Mouse (Mus musculus) neural tube, embryonic 14.5 days (tissue): ENCODE data around the gene Plcb1. TPM values are rescaled to one million over a fixed set of nuclear protein-coding genes. Genes with fewer than 3 reads are reported as not detected.
A peak's percentile ranks its signal among the peaks of the same experiment; 100 is the strongest.

Experiments
- ATAC-seq: fragments of 200-750 bp; cut with Nextera tagmentation; 2 replicates; pipeline ENCODE4 v1.8.0; 2017; ENCODE audit warnings: low read depth, mild to moderate bottlenecking, moderate TSS enrichment, moderate library complexity
- H3K27ac ChIP-seq: fragments of 300-500 bp; sonication (generic); 2 replicates; pipeline ENCODE4 v1.5.1; 2014; ENCODE audit warnings: low read depth, mild to moderate bottlenecking, control low read depth, low read length, moderate library complexity, mixed read lengths
- H3K27me3 ChIP-seq: fragments of 300-500 bp; sonication (generic); 2 replicates; pipeline ENCODE4 v1.6.1; 2014; ENCODE audit warnings: low read length; ENCODE audit not compliant: control insufficient read depth, insufficient read depth
- H3K36me3 ChIP-seq: fragments of 300-500 bp; sonication (generic); 2 replicates; pipeline ENCODE4 v1.6.1; 2014; ENCODE audit warnings: low read length, mixed read lengths; ENCODE audit not compliant: control insufficient read depth, insufficient read depth
- H3K4me1 ChIP-seq: fragments of 300-500 bp; sonication (generic); 2 replicates; pipeline ENCODE4 v1.6.1; 2014; ENCODE audit warnings: low read length; ENCODE audit not compliant: control insufficient read depth, insufficient read depth
- H3K4me2 ChIP-seq: fragments of 300-500 bp; sonication (generic); 2 replicates; pipeline ENCODE4 v1.6.1; 2014; ENCODE audit warnings: mild to moderate bottlenecking, low read depth, low read length, control low read depth
- H3K4me3 ChIP-seq: fragments of 300-500 bp; sonication (generic); 2 replicates; pipeline ENCODE4 v1.5.1; 2014; ENCODE audit warnings: low read depth, low read length, control low read depth, mixed read lengths
- H3K9ac ChIP-seq: fragments of 300-500 bp; sonication (generic); replicated peaks from 2 replicates; pipeline ENCODE4 v1.6.1; 2014; ENCODE audit warnings: low read depth, mild to moderate bottlenecking, control low read depth, low read length, mixed read lengths
- H3K9me3 ChIP-seq: fragments of 300-500 bp; sonication (generic); 2 replicates; pipeline ENCODE4 v1.6.1; 2016; ENCODE audit warnings: low read length; ENCODE audit not compliant: control insufficient read depth
- WGBS: fragments of 180-500 bp; shearing (Covaris S2); extraction: QIAGEN DNeasy Blood & Tissue Kit; methylation state at CpG from one replicate; pipeline ENCODE4 v1.1.7; 2014; 5-methylcytosine and 5-hydroxymethylcytosine counted together
- polyA plus RNA-seq: library from polyadenylated mRNA; unstranded; fragments of >200 nt; fragmentation: Nextera tagmentation; extraction: Ambion mirVana; gene quantifications from 2 replicates; pipeline ENCODE4 v1.2.1, GENCODE M21; 2014

Gene Plcb1
- polyA plus RNA-seq, 1 experiment from 2014 or later: 118 TPM

GRCm38 (mm10) chr2:134956436-134956835 lies 170.6 kb downstream of the Plcb1 start:
- no peaks in the 10 kb centered on the region for H3K36me3 ChIP-seq
- no peak for ATAC-seq
- H3K9ac ChIP-seq: no peak overlapping the region
- no peaks in the 10 kb centered on the region for H3K9me3 ChIP-seq
- H3K4me3 ChIP-seq: no peak overlapping the region
- no peak overlapping the region for H3K27ac ChIP-seq
- H3K4me2 ChIP-seq: no peak overlapping the region
- H3K4me1 ChIP-seq: no peaks in the 10 kb centered on the region
- no peaks in the 10 kb centered on the region for H3K27me3 ChIP-seq
- 92% methylated on average over 4 of the region's 4 CpGs for WGBS

- Histone ChIP-seq H3K4me2 (no peak overlapping the region), H3K27ac (no peak overlapping the region), H3K9me3 (no peaks in the 10 kb centered on the region), H3K27me3 (no peaks in the 10 kb centered on the region), H3K9ac (no peak overlapping the region), H3K4me1 (no peaks in the 10 kb centered on the region), H3K36me3 (no peaks in the 10 kb centered on the region), H3K4me3 (no peak overlapping the region)
- WGBS: 90% methylated on average over 4 of the region's 4 CpGs
- ATAC-seq: no peak
Measured at GRCm38 (mm10) chr2:134966131-134966530, 180.3 kb downstream of the Plcb1 start.

- Histone ChIP-seq H3K27me3 (no peaks in the 10 kb centered on the region), H3K4me1 (no peaks in the 10 kb centered on the region), H3K36me3 (no peaks in the 10 kb centered on the region), H3K9me3 (no peaks in the 10 kb centered on the region), H3K27ac (no peak overlapping the region), H3K4me2 (no peak overlapping the region), H3K4me3 (no peak overlapping the region), H3K9ac (no peak overlapping the region)
- WGBS: 77% methylated on average over 3 of the region's 3 CpGs
- no peak for ATAC-seq
Measured at GRCm38 (mm10) chr2:134968380-134968779, 182.5 kb downstream of the Plcb1 start.

- WGBS: 85% methylated on average over 6 of the region's 6 CpGs
- Histone ChIP-seq H3K4me3 (no peak overlapping the region), H3K27ac (no peak overlapping the region)
Measured at GRCm38 (mm10) chr2:134972376-134972775, 186.5 kb downstream of the Plcb1 start.

GRCm38 (mm10) chr2:134974711-134975110 lies 188.8 kb downstream of the Plcb1 start:
- Histone ChIP-seq H3K36me3 (no peaks in the 10 kb centered on the region), H3K27me3 (no peaks in the 10 kb centered on the region), H3K4me2 (no peak overlapping the region), H3K4me3 (no peak overlapping the region), H3K9ac (no peak overlapping the region), H3K4me1 (no peaks in the 10 kb centered on the region), H3K27ac (no peak overlapping the region), H3K9me3 (no peaks in the 10 kb centered on the region)
- no peak for ATAC-seq
- 35% methylated on average over 6 of the region's 6 CpGs for WGBS

More at GRCm38 (mm10) chr2:134972376-134972775, 186.5 kb downstream of the Plcb1 start:
- no peaks in the 10 kb centered on the region for H3K4me1 ChIP-seq
- no peak overlapping the region for H3K4me2 ChIP-seq
- no peaks in the 10 kb centered on the region for H3K9me3 ChIP-seq
- no peaks in the 10 kb centered on the region for H3K36me3 ChIP-seq
- H3K27me3 ChIP-seq: no peaks in the 10 kb centered on the region
- no peak for ATAC-seq
- H3K9ac ChIP-seq: no peak overlapping the region

GRCm38 (mm10) chr2:134976796-134977330 lies 191.0 kb downstream of the Plcb1 start:
- no peak overlapping the region for H3K4me3 ChIP-seq
- ATAC-seq: no peak
- no peaks in the 10 kb centered on the region for H3K27me3 ChIP-seq
- no peaks in the 10 kb centered on the region for H3K4me1 ChIP-seq
- no peaks in the 10 kb centered on the region for H3K9me3 ChIP-seq
- no peak overlapping the region for H3K4me2 ChIP-seq
- 60% methylated on average over 3 of the region's 3 CpGs for WGBS
- H3K27ac ChIP-seq: no peak overlapping the region
- H3K9ac ChIP-seq: no peak overlapping the region
- H3K36me3 ChIP-seq: no peaks in the 10 kb centered on the region

- ATAC-seq: no peak
- no peaks in the 10 kb centered on the region for H3K36me3 ChIP-seq
- 93% methylated on average over 1 of the region's 1 CpGs for WGBS
Measured at GRCm38 (mm10) chr2:134977641-134978040, 191.8 kb downstream of the Plcb1 start.

GRCm38 (mm10) chr2:134981394-134981793 lies 195.5 kb downstream of the Plcb1 start:
- Histone ChIP-seq H3K4me3 (no peak overlapping the region), H3K4me2 (no peak overlapping the region), H3K36me3 (no peaks in the 10 kb centered on the region), H3K4me1 (no peaks in the 10 kb centered on the region), H3K27ac (no peak overlapping the region), H3K9ac (no peak overlapping the region), H3K27me3 (no peaks in the 10 kb centered on the region), H3K9me3 (no peaks in the 10 kb centered on the region)
- ATAC-seq: no peak

More at GRCm38 (mm10) chr2:134977641-134978040, 191.8 kb downstream of the Plcb1 start:
- no peak overlapping the region for H3K9ac ChIP-seq
- H3K4me3 ChIP-seq: no peak overlapping the region
- H3K4me2 ChIP-seq: no peak overlapping the region
- no peaks in the 10 kb centered on the region for H3K9me3 ChIP-seq
- no peak overlapping the region for H3K27ac ChIP-seq
- H3K27me3 ChIP-seq: no peaks in the 10 kb centered on the region
- no peaks in the 10 kb centered on the region for H3K4me1 ChIP-seq

GRCm38 (mm10) chr2:134984884-134985283 lies 199.0 kb downstream of the Plcb1 start:
- no peak overlapping the region for H3K27ac ChIP-seq
- ATAC-seq: peak; percentile 66
- no peak overlapping the region for H3K9ac ChIP-seq
- no peak overlapping the region for H3K4me2 ChIP-seq
- H3K27me3 ChIP-seq: no peaks in the 10 kb centered on the region
- H3K4me3 ChIP-seq: no peak overlapping the region
- no peaks in the 10 kb centered on the region for H3K36me3 ChIP-seq
- H3K9me3 ChIP-seq: no peaks in the 10 kb centered on the region
- H3K4me1 ChIP-seq: no peaks in the 10 kb centered on the region
- 86% methylated on average over 3 of the region's 3 CpGs for WGBS
